Mouse (Mus musculus) bone marrow macrophage, adult 2 months (primary cell): ENCODE results near the gene Scaf8. TPM values are rescaled to one million over a fixed set of nuclear protein-coding genes. Genes with fewer than 3 reads are reported as not detected.
"Not testable (repeated sequence)": the region's sequence is repeated elsewhere in the genome, so short reads cannot be mapped to it uniquely, and the experiment has no call there.

Experiments used
- H3K27ac ChIP-seq: 2 replicates; pipeline ENCODE4 v1.5.1; 2012; ENCODE audit warnings: low read depth, low read length; ENCODE audit not compliant: insufficient read depth
- H3K4me1 ChIP-seq: 2 replicates; pipeline ENCODE4 v1.6.1; 2012; ENCODE audit warnings: low read length; ENCODE audit not compliant: control insufficient read depth, insufficient read depth
- H3K4me3 ChIP-seq: 2 replicates; pipeline ENCODE4 v1.5.1; 2012; ENCODE audit warnings: mild to moderate bottlenecking, low read length, moderate library complexity; ENCODE audit not compliant: insufficient read depth
- CTCF ChIP-seq: IDR thresholded peaks from 2 replicates; pipeline ENCODE4 v1.5.1; 2012; ENCODE audit warnings: low read depth, mild to moderate bottlenecking, low read length, moderate library complexity
- POLR2A ChIP-seq: IDR thresholded peaks from 2 replicates; pipeline ENCODE4 v1.6.1; 2012; ENCODE audit warnings: mild to moderate bottlenecking, low read depth, low read length, borderline replicate concordance
- polyA plus RNA-seq: library from polyadenylated mRNA; stranded (reverse); fragments of >200 nt; gene quantifications from 2 replicates; pipeline ENCODE4 v1.2.4, GENCODE M21; 2012; ENCODE audit not compliant: missing spikeins, insufficient read depth, insufficient read length

Scaf8 gene
- 19.4 and 22.3 TPM in 2 replicates for polyA plus RNA-seq

- TF ChIP-seq CTCF: peak; percentile 37; the same call in 1 of the 2 replicates
- 0 out of 2 replicates have a peak, but pooled peaks have one; percentile 5 for TF ChIP-seq POLR2A
- Histone ChIP-seq H3K4me3 (peak within 1 kb of the TSS; percentile 88), H3K4me1 (peaks cover 15% of the 10 kb centered on the region), H3K27ac (peak within 1 kb of the TSS; percentile 91)
Observed at GRCm38 (mm10) chr17:3114720-3115379, at the start of gene Scaf8. Scaf8 (plus strand) TSS chr17:3114972.

- no peaks in the 10 kb centered on the region for H3K4me1 ChIP-seq
- TF ChIP-seq POLR2A (no peak), CTCF (no peak)
Observed at GRCm38 (mm10) chr17:3075166-3075872, 39.5 kb upstream of the Scaf8 start.

GRCm38 (mm10) chr17:3075873-3076245, 38.9 kb upstream of the Scaf8 start:
- TF ChIP-seq POLR2A: no peak
- TF ChIP-seq CTCF: no peak
- H3K4me3 ChIP-seq: no peak overlapping the region
- H3K27ac ChIP-seq: no peak overlapping the region
- no peaks in the 10 kb centered on the region for H3K4me1 ChIP-seq

More at GRCm38 (mm10) chr17:3075166-3075872, 39.5 kb upstream of the Scaf8 start:
- Histone ChIP-seq H3K4me3 (no peak overlapping the region), H3K27ac (no peak overlapping the region)

- not testable (repeated sequence) for H3K4me1 ChIP-seq, H3K27ac ChIP-seq, H3K4me3 ChIP-seq
Observed at GRCm38 (mm10) chr17:3077936-3078335, 36.8 kb upstream of the Scaf8 start.

- H3K27ac ChIP-seq, H3K4me1 ChIP-seq: not testable (repeated sequence)
Observed at GRCm38 (mm10) chr17:3080587-3081349, 34.0 kb upstream of the Scaf8 start.

GRCm38 (mm10) chr17:3081512-3082100, 33.2 kb upstream of the Scaf8 start:
- H3K4me1 ChIP-seq, H3K4me3 ChIP-seq, H3K27ac ChIP-seq: not testable (repeated sequence)

More at GRCm38 (mm10) chr17:3080587-3081349, 34.0 kb upstream of the Scaf8 start:
- H3K4me3 ChIP-seq: not testable (repeated sequence)

- not testable (repeated sequence) for H3K4me1 ChIP-seq, H3K27ac ChIP-seq
- H3K4me3 ChIP-seq: peak overlapping the region; percentile 57
Observed at GRCm38 (mm10) chr17:3082125-3082755, 32.5 kb upstream of the Scaf8 start.

- H3K4me1 ChIP-seq, H3K27ac ChIP-seq: not testable (repeated sequence)
- peak; percentile 21 for TF ChIP-seq CTCF
- peak overlapping the region; percentile 75 for H3K4me3 ChIP-seq
Observed at GRCm38 (mm10) chr17:3082756-3083749, 31.7 kb upstream of the Scaf8 start.
